Mouse (Mus musculus) liver, embryonic 15.5 days (tissue): ENCODE measurements at regions not wholly inside any gene's neighbourhood (a gene's known extent, or its start where the extent isn't known, plus 50 kb on each side); places are given as distances from the start of the nearest gene placed in this dataset. TPM values are rescaled to one million over a fixed set of nuclear protein-coding genes. Genes with fewer than 3 reads are reported as not detected.

Experiments
- microRNA-seq: library from miRNA; unstranded; fragments of <30 nt; microRNA quantifications from one replicate; pipeline ENCODE4, GENCODE M21; 2016

Small RNAs in the stretch of these regions (microRNA-seq; reads per million reads assigned to microRNA genes)
- not detected for gene Gm22402
